Mouse (Mus musculus): Measurements from ENCODE around the gene Lyz2.
"Not testable (repeated sequence)": the region's sequence is repeated elsewhere in the genome, so short reads cannot be mapped to it uniquely, and the experiment has no call there.

The Lyz2 gene

GRCm38 (mm10) chr10:117284578-117285520, 2.7 kb upstream of the Lyz2 start:
- no peak for DNase-seq (ENCODE audit: low read depth)

- no peak for DNase-seq (ENCODE audit: low read depth)
These were observed 1.9 kb upstream of the Lyz2 start for GRCm38 (mm10) chr10:117283871-117284577.

GRCm38 (mm10) chr10:117283196-117283595, 1.1 kb upstream of the Lyz2 start:
- DNase-seq (ENCODE audit: low read depth): not testable (repeated sequence)

- DNase-seq (ENCODE audit: low read depth): no peak
These were observed 430 bp upstream of the Lyz2 start for GRCm38 (mm10) chr10:117282551-117282950.

- DNase-seq (ENCODE audit: low read depth): no peak
These were observed 670 bp downstream of the Lyz2 start for GRCm38 (mm10) chr10:117281381-117281920.

- DNase-seq (ENCODE audit: low read depth): no peak
These were observed 2.1 kb downstream of the Lyz2 start for GRCm38 (mm10) chr10:117280000-117280399.

- DNase-seq (ENCODE audit: low read depth): not testable (repeated sequence)
These were observed 3.6 kb downstream of the Lyz2 start for GRCm38 (mm10) chr10:117278510-117278909.

GRCm38 (mm10) chr10:117277779-117278178, 4.3 kb downstream of the Lyz2 start:
- not testable (repeated sequence) for DNase-seq (ENCODE audit: low read depth)

GRCm38 (mm10) chr10:117275681-117276369, 6.3 kb downstream of the Lyz2 start:
- DNase-seq (ENCODE audit: low read depth): no peak

GRCm38 (mm10) chr10:117274645-117275044, 7.5 kb downstream of the Lyz2 start:
- DNase-seq (ENCODE audit: low read depth): not testable (repeated sequence)

GRCm38 (mm10) chr10:117272023-117272422, 10.1 kb downstream of the Lyz2 start:
- peak; percentile 15 for DNase-seq (ENCODE audit: low read depth)

GRCm38 (mm10) chr10:117259870-117260269, 22.3 kb downstream of the Lyz2 start:
- no peak for DNase-seq (ENCODE audit: low read depth)

- no peak for DNase-seq (ENCODE audit: low read depth)
These were observed 43.5 kb downstream of the Lyz2 start, which contains the start of gene 9530003J23Rik for GRCm38 (mm10) chr10:117238603-117239002. Gene 9530003J23Rik, minus strand, starts transcription at chr10:117238703.

GRCm38 (mm10) chr10:117235866-117236265, 46.3 kb downstream of the Lyz2 start:
- DNase-seq (ENCODE audit: low read depth): no peak

- DNase-seq (ENCODE audit: low read depth): no peak
These were observed 47.3 kb downstream of the Lyz2 start for GRCm38 (mm10) chr10:117234825-117235224.

GRCm38 (mm10) chr10:117229826-117230225, 52.3 kb downstream of the Lyz2 start:
- peak; percentile 32 for DNase-seq (ENCODE audit: low read depth)
